Mouse (Mus musculus) megakaryocyte, adult 5-6 weeks (primary cell): Measurements from ENCODE around the gene Cwc27. TPM values are rescaled to one million over a fixed set of nuclear protein-coding genes. Genes with fewer than 3 reads are reported as not detected.

Source experiments
- ATAC-seq: 2 replicates; pipeline ENCODE4 v1.8.0; 2016; ENCODE audit warnings: mild to moderate bottlenecking, inconsistent platforms; ENCODE audit not compliant: poor library complexity, severe bottlenecking
- total RNA-seq, 2 experiments: library from RNA; stranded (forward) in 1 of 2; stranded (reverse) in 1 of 2; fragments of 153-499, 151-499 nt in 1 of 2; fragments of 221-1000, 200-1000 nt in 1 of 2; gene quantifications; 2 replicates each; pipeline versions ENCODE4 v1.2.3 to v1.2.4; 2015 to 2017

Gene Cwc27
- total RNA-seq, 2 experiments from 2014 or later: 21.8 to 24.2 TPM

DNA sequence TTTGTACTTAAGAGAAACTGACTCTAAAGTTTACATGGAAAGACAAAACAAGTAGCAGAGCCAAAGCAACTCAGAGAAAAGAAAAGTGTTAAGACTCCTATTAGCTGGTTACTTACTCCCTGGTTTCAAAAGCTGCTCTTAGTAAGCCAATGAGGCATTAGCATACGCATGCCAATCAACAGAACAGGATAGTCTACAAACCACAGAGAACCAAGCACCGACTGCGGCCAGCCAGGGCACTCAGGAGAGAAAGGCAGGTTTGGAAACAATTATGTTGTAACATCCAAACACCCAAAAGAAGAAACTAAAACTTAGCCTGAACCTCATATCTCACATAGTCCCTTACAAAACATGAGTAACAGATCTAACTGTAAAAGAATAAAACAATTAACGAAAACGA, 166.8 kb downstream of the Cwc27 start:
- ATAC-seq: peak; percentile 92

DNA sequence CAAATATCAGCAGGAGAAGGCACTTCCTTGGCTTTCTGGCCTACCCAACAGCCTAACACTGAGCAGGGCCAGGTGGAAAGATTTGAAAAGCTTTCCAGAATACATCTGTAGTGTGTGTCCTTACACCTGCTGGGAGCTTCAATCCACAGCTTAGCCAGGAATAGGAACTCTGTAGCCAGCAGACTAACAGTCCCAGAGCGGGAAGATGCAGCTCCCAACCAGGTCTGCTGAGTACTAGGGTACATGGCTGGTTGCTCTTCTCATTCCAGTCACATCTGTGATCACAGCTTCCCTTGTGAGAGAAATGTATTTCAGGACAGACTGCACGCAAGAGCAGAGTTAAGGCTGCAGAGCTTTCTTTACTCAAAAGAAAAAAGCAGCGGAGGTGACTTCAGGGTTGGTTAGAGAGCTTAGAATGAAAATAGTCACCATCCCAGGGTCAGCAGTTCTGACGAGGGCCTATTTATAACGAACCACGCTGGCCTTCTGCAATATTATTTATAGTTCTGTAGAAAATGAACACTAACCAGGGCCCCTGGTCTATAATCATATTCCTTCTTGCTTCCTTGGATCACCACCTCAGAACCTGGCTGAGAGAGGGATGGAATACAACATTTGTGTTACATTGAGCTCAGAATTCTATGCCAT, 171.0 kb downstream of the Cwc27 start:
- ATAC-seq: no peak

DNA sequence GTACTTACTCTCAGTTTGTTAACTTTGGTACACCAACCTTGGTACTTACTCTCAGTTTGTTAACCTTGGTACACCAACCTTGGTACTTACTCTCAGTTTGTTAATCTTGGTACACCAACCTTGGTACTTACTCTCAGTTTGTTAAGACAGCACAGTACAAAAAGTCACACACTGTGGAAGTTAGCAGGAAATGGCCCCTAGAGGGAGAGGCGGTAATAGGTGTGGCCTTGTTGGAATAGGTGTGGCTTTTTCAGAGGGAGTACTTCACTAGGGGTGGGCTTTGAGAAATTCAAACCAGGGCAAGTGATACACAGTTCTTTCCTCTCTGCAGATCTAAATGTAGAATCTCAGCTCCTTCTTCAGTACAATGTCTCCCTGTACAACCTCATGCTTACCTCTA, 172.8 kb downstream of the Cwc27 start:
- ATAC-seq: no peak

DNA sequence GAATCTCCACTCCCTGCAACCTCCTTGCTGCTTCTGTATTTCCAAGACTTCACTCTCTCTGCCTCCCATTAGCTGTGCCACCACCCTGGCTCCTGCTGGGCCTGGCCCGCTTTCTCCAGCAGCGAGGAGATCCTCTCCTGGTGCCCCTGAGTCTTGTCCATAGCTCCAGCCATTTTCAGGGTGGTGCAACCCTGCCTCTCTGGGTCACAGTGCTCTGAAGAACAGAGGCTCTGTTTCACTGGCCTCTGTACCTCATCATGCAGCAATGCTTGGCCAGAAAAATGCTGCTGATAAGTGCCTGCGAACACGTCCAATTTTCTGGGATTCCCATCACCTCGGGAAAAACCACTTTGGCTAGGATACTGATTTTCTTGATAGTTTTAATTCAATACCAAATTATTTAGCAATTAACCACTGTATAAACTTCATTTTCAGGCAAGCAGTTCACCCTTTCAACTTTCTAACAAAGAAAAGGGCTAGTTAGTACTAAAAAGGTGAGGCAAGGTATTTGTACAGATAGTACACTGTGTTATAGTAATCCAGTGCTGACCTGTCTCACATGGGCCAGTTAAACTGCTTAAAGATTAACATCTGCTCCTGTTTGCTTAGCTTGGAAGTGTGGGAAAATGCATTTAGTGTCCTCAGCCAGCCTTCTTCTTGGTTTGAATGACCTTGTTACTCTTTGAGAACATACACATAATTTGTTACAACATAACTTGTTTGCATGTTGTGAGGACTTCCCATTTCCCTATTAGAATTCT, 176.1 kb downstream of the Cwc27 start:
- ATAC-seq: 0 out of 2 replicates have a peak, but pooled peaks have one; percentile 45

- ATAC-seq: no peak
Observed at GRCm38 (mm10) chr13:104638988-104639387, 178.0 kb downstream of the Cwc27 start.

GRCm38 (mm10) chr13:104635965-104636462, 180.9 kb downstream of the Cwc27 start:
- no peak for ATAC-seq

- no peak for ATAC-seq
Observed at GRCm38 (mm10) chr13:104634708-104635107, 182.2 kb downstream of the Cwc27 start.

GRCm38 (mm10) chr13:104632427-104633167, 184.3 kb downstream of the Cwc27 start:
- no peak for ATAC-seq

DNA sequence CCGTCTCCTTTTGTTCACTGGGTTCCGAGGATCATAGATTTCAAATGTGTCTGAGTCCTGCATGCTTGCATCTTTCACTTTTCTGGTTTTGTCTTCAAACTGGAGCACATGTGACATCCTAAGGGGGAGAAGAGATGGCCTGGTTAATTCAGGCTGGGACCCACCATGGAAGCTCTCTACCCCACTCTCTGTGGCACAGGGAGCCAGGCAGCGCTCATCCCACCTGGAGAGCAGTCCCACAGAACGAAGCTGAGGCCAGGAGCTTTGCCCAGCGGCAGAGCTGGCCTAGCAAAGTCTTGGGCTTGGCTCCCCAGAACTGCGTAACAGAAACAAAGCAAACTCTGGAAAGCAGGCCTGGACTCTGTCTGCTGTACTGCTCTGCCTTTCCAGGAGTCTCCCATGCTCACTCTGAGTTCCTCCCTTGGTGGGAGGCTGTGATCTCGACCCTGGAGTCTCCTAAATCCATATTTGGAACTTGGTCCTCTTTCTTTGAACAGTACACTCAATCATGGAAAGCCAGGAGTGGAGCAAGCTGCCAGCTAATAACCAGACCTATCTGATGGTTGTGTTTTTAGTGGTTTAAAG, 185.2 kb downstream of the Cwc27 start:
- ATAC-seq: no peak

- no peak for ATAC-seq
Observed at GRCm38 (mm10) chr13:104630808-104631207, 186.1 kb downstream of the Cwc27 start.

DNA sequence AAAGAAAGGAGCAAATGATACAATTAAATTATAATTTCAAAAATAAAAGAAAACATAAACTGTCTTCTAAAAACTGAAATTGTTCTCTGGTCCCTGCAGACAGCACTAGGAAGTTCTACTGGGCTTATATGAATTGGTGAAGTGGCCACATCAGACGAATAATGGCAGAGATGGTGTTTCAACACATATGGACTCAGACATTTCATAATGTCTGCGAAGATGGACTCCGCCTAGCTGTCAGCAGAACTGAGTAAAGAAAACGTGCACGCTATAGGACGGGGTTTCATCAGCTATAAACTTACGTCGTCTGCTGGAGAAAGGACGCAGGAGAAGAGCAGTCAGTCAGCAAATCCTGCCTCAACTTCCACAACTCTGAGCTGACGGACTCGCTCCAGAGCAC, 187.3 kb downstream of the Cwc27 start:
- ATAC-seq: peak; percentile 91

DNA sequence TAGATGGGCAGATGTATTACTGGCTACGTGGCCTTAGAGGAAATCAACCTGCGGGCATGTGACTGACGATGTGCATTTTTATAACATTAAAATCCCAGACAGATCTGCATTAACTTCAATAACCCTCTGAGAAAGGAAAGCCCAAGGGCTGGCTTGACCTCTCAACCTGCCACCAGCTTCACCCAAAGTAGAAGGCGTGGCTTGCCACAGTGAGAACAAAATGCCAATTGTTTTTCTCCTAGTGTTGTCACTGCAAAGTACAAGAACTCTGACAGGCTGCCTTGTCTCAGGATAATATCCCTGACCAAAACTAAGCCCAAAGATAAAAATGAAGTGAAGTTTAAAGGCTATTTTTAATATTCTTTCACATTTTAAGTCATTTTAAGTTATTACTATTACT, 188.9 kb downstream of the Cwc27 start:
- ATAC-seq: no peak

DNA sequence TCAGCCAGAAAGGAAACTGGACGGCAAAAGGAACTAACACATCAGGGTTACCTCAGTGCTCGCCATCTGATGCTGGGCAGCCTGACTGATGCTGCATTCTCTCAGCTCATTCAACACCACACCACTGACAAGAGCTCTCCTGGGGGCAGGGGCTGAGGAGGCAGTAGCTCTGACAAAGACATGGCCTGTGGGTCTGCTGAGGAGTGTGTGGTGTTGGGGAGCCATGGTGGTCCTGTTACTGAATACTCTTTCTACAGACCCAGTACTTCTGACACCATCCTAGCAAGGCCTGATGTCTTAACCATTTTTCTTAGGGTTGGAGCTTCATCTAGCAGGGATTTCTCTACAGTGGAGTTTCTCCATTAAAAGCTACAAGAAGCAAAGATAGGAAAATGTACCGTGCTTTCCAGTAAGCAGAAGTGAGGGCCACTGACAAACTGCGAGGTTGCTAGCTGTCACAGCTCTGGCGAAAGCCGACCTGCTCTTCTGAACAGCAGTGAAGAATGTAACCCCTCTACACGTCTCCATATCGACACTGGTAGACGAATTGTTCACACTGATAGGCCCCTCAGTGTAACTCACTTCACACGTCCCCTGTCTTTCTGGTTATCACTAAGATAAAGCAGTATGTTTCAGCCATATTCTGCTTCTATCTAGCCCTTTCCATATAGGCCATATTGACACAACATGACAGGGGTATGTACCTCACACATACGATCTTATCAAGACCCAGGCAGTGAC, 189.6 kb downstream of the Cwc27 start:
- no peak for ATAC-seq

GRCm38 (mm10) chr13:104623130-104623891, 193.6 kb downstream of the Cwc27 start:
- ATAC-seq: peak; percentile 79

GRCm38 (mm10) chr13:104622102-104622743, 194.7 kb downstream of the Cwc27 start:
- ATAC-seq: no peak

DNA sequence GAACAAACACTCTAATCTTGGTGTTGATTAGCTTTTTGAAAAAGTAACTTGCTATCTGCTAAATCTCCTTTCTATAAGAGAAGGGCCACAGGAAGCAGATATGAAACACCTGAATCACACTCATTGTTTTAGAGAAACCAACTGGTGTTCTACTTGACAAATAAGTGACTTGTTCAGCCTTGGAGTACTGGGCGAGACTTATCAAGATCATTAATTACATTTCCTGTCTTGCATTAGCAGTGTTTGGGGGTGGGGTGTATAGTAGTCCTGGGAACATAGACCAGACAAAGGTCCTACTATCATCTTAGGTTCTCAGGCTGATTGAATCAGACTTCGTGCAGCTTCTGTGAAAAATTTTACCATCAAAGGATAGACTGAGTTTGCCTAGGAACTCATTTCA, 196.5 kb downstream of the Cwc27 start:
- no peak for ATAC-seq

DNA sequence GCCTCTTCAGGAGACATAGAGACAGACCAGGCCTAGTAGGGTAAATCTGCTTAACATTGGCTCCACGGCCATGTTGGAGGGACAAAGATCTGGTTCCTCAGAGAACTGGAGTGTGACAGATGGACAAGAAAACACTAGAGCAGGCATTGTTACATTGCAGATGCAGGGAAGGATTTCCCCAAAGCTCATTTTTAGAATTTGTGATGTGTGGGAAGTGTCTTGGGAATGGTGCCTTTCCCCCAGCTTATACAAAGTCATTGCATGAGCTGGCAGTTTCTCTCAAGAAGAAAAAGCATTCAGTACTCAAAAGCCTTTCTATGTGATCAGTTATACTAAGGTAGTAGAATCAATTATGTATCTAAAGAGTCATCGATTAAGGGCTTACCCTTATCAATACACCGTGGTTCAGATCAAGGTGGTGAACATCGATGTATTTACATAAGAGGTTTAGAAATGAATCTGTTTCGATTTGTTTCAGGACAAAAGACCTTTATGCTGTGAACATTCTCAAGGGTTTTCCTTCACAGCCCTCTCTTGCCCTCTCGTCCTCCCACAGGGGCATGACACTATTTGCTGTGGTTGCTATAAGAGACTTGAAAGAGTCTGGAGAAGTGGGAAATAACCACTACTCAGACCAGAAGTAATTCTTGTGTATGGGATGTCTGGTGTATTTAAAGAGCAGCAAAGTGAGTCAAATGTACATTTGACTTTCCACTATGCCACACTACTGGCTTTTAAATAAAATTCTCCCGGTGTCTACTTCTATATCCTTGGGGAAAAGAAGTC, 197.2 kb downstream of the Cwc27 start:
- no peak for ATAC-seq

DNA sequence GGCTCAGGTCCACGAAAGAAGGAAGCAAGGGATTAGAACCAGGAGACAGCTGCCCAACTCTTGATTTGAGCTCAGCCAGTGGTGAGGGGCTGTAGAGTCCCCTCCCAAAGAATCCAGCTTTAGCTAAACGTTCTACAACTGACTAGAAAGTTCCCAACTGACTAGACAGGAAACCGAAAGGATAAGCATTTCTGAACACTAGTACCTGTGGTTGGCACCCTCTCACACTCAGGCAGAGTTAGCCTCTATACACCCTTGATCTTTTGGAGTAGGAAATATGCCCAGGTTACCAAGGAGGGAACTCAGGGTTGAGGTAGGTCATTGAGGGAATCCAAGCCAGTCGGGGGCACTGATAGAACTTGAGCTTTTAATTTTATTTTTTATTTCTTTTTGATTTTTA, 199.7 kb downstream of the Cwc27 start:
- ATAC-seq: no peak
